Mouse (Mus musculus) heart, postnatal 0 days (tissue): Measurements from ENCODE around the gene Mrgprf.

ENCODE experiments used
- CTCF ChIP-seq: IDR thresholded peaks from 2 replicates; pipeline ENCODE4 v1.5.1; 2016; ENCODE audit warnings: antibody characterized with exemption, control low read depth, low read depth
- EP300 ChIP-seq: IDR thresholded peaks from 2 replicates; pipeline ENCODE4 v1.6.1; 2016; ENCODE audit warnings: antibody characterized with exemption, low read depth

DNA sequence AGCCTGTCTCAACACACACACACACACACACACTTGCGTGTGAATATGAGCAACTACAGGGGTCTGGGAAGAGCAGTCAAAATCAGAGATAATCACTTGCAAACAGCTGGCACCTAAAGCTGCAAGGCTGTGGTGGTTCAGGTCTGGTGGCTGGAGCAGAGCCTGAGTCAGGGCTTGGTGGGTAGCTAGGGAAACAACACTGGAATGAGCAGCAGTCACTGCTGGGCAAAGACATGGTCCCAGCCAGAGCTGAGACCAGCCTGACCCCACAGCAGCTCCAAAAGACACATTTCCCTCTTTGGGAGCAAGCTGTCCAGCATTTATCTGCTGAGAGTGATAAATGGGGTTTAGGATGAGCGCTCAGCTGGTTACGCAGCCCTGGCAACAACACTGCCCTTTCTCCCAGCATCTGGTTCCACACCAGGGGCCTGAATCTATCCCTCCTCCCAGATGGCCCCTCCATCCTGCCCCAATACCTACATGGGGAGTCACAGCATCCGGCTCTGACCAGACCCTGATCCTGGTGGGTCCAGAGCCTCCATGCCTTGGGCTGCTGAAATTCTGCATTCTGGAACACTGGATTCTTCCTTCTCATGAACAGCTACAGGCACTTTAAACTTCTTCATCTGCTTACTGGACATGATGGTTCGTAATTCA is 39.7 kb downstream of the Mrgprf start:
- no peak for TF ChIP-seq CTCF
- no peak for TF ChIP-seq EP300
